Mouse (Mus musculus) mature B cell (primary cell): Measurements from ENCODE around the gene Gm10300.

Experiments used
- in situ Hi-C: fragments of 300-500 bp; cut with MboI; formaldehyde crosslinking; loops from 2 replicates; pipeline ENCODE4 v1.14.3; 2019

Gm10300 gene

GRCm38 (mm10) chr4:132074077-132074932 lies at the start of gene Gm10300:
Gene Gm10300, plus strand, starts transcription at chr4:132074697.
- in situ Hi-C loops: no loop called here

GRCm38 (mm10) chr4:132025264-132025663 lies 49.2 kb upstream of the Gm10300 start:
- in situ Hi-C loops: no loop called here

GRCm38 (mm10) chr4:132025738-132026527 lies 48.6 kb upstream of the Gm10300 start:
- in situ Hi-C loops: no loop called here

- in situ Hi-C loops: no loop called here
These were observed 47.3 kb upstream of the Gm10300 start for GRCm38 (mm10) chr4:132027167-132027566.

GRCm38 (mm10) chr4:132027806-132028205 lies 46.7 kb upstream of the Gm10300 start:
- in situ Hi-C loops: no loop called here

- in situ Hi-C loops: no loop called here
These were observed 44.4 kb upstream of the Gm10300 start for GRCm38 (mm10) chr4:132029851-132030741.

GRCm38 (mm10) chr4:132033183-132033582 lies 41.3 kb upstream of the Gm10300 start:
- in situ Hi-C loops: no loop called here

GRCm38 (mm10) chr4:132034242-132034641 lies 40.3 kb upstream of the Gm10300 start:
- in situ Hi-C loops: no loop called here

- in situ Hi-C loops: loop anchor here (5.0 kb wide), 1 partner anchor 40 kb away; the partner anchor contains the start of gene Epb41
These were observed 37.4 kb upstream of the Gm10300 start for GRCm38 (mm10) chr4:132037137-132037536.

GRCm38 (mm10) chr4:132037991-132038390 lies 36.5 kb upstream of the Gm10300 start:
- in situ Hi-C loops: loop anchor here (5.0 kb wide), 1 partner anchor 39 kb away; the partner anchor contains the start of gene Epb41

- in situ Hi-C loops: loop anchor here (5.0 kb wide), 1 partner anchor 38 kb away; the partner anchor contains the start of gene Epb41
These were observed 35.7 kb upstream of the Gm10300 start for GRCm38 (mm10) chr4:132038809-132039208.

GRCm38 (mm10) chr4:132039521-132039920 lies 35.0 kb upstream of the Gm10300 start:
- in situ Hi-C loops: loop anchor here (5.0 kb wide), 1 partner anchor 38 kb away; the partner anchor contains the start of gene Epb41

GRCm38 (mm10) chr4:132039975-132040645 lies 34.4 kb upstream of the Gm10300 start:
- in situ Hi-C loops: loop anchor here (5.0 kb wide), 1 partner anchor 37 kb away; the partner anchor contains the start of gene Epb41

GRCm38 (mm10) chr4:132041471-132042332 lies 32.8 kb upstream of the Gm10300 start:
- in situ Hi-C loops: no loop called here

- in situ Hi-C loops: no loop called here
These were observed 30.8 kb upstream of the Gm10300 start for GRCm38 (mm10) chr4:132043726-132044125.

GRCm38 (mm10) chr4:132048011-132048991 lies 26.2 kb upstream of the Gm10300 start:
- in situ Hi-C loops: no loop called here

GRCm38 (mm10) chr4:132048995-132049404 lies 25.5 kb upstream of the Gm10300 start:
- in situ Hi-C loops: no loop called here

GRCm38 (mm10) chr4:132049549-132050200 lies 24.8 kb upstream of the Gm10300 start:
- in situ Hi-C loops: no loop called here
